Mouse (Mus musculus) brain, embryonic 14.5 days (tissue): ENCODE results near the gene Crtc3.

Experiments
- CTCF ChIP-seq: fragments of 200-500 bp; IDR thresholded peaks from 2 replicates; pipeline ENCODE4 v1.5.1; 2012; ENCODE audit warnings: inconsistent platforms, mild to moderate bottlenecking, moderate library complexity, borderline replicate concordance; ENCODE audit not compliant: insufficient read depth, insufficient read length; ENCODE audit errors: extremely low read depth
- POLR2A ChIP-seq: fragments of 200-500 bp; IDR thresholded peaks from 2 replicates; pipeline ENCODE4 v1.6.1; 2012; ENCODE audit warnings: mild to moderate bottlenecking, inconsistent platforms, borderline replicate concordance; ENCODE audit not compliant: poor library complexity, insufficient read depth, insufficient read length, severe bottlenecking; ENCODE audit errors: extremely low read depth

DNA sequence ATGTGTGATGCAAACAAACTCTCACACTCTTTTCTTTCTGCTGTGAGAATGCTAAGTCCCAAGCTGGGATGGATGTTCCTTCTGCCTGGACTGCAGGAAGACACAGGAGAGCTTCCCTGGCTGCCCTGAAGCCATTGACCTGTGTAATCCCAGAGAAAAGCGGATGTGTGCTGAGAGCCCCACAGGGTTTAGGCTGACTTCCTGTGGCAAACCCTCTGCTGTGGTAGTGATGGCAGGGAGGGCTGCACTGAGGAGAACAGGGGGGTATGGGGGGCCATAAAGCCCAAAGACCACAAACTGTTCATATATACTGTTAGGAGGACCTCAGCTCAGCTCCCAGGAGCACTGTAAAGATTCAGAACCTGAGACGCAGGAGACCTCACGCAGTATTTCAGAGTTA lies 57.3 kb downstream of the Crtc3 start:
- TF ChIP-seq POLR2A: no peak
- TF ChIP-seq CTCF: no peak
